ENCODE assay signal across 8 mouse cellular contexts in the genomic region with DNA sequence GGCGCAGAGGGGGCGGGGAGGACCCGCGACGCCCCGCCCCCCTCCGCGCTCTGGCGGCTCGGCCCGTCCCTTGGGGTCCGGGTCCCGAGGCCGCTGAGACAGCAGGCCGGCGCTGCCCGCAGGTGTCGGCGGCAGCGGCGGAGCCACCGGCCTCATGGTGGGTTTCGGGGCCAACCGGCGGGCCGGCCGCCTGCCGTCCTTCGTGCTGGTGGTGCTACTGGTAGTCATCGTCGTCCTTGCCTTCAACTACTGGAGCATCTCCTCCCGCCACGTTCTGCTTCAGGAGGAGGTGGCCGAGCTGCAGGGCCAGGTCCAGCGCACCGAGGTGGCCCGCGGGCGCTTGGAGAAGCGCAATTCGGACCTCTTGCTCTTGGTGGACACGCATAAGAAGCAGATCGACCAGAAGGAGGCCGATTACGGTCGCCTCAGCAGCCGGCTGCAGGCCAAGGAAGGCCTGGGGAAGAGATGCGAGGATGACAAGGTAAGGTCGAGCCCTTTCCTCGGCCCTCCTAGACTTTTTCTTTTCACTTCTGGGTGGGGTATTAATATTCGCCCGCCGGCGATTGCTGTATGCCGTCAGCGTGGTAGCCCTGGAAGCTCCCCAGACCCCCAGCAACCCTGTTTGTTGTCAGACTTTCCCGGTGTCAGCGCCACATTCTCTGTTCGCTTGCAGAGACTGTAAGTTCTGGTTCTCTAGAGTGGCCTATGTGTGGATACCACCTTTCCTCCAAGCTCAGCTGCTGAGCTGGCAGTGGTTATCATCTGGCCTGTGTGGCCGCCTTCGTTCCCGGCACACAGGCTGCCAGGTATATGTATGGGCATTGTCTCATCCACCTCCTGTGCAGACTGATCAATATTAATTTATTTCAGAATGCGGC. TPM values are rescaled to one million over a fixed set of nuclear protein-coding genes. Genes with fewer than 3 reads are reported as not detected.
DNase-seq lines count a peak whose midpoint lies in the region; ATAC-seq and TF ChIP-seq lines count a peak whose summit lies in the region.

No protein-coding gene starts in this region.

- no peak for TF ChIP-seq POLR2A in limb, embryonic 14.5 days (IDR thresholded peaks at IDR 0.05; ENCODE audit: borderline replicate concordance, extremely low read depth, insufficient read depth, insufficient read length)

- peaks cover 10% of the 10 kb centered on the region for H3K27me3 ChIP-seq in hindbrain, embryonic 12.5 days
- no peaks in the 10 kb centered on the region for H3K27me3 ChIP-seq in limb, embryonic 14.5 days (ENCODE audit: control insufficient read depth, insufficient read depth, low read length)
- no peaks in the 10 kb centered on the region for H3K27me3 ChIP-seq in neural tube, embryonic 12.5 days (replicated peaks)

- no peaks in the 10 kb centered on the region for H3K36me3 ChIP-seq in hindbrain, embryonic 12.5 days
- no peaks in the 10 kb centered on the region for H3K36me3 ChIP-seq in limb, embryonic 14.5 days (ENCODE audit: control insufficient read depth, insufficient read depth, low read length)
- H3K36me3 ChIP-seq in neural tube, embryonic 12.5 days, result no peaks in the 10 kb centered on the region

- WGBS in hindbrain, embryonic 12.5 days, result under 1% methylated on average over 62 of the region's 63 CpGs
- under 1% methylated on average over 47 of the region's 63 CpGs for WGBS in limb, embryonic 14.5 days
- WGBS in neural tube, embryonic 12.5 days, result 2% methylated on average over 57 of the region's 63 CpGs

- 0 out of 2 replicates have a peak, but pooled peaks cover 4% of the 10 kb centered on the region for H3K4me1 ChIP-seq in brown adipose tissue, adult 24 weeks (ENCODE audit: control insufficient read depth, insufficient read depth, insufficient read length, low read length)
- peaks cover 14% of the 10 kb centered on the region for H3K4me1 ChIP-seq in hindbrain, embryonic 12.5 days
- peaks cover 6% of the 10 kb centered on the region; the same call in 1 of the 2 replicates for H3K4me1 ChIP-seq in limb, embryonic 14.5 days (ENCODE audit: control insufficient read depth, insufficient read depth, low read length)
- H3K4me1 ChIP-seq in neural tube, embryonic 12.5 days, result peaks cover 13% of the 10 kb centered on the region

- ATAC-seq in erythroid progenitor cell, adult 5-6 weeks (replicated peaks; ENCODE audit: low FRiP score, poor library complexity, severe bottlenecking), result peak; percentile 39; the same call in 1 of the 2 replicates
- ATAC-seq in hindbrain, embryonic 12.5 days (ENCODE audit: low FRiP score), result peak; percentile 66
- ATAC-seq in limb, embryonic 14.5 days (ENCODE audit: low FRiP score, low read depth), result no peak; the same call in 1 of the 2 replicates
- 0 out of 2 replicates have a peak, but pooled peaks have one; percentile 8 for ATAC-seq in neural tube, embryonic 12.5 days (ENCODE audit: low FRiP score, low read depth)

- H3K4me3 ChIP-seq in brown adipose tissue, adult 24 weeks (ENCODE audit: insufficient read depth, low read depth, low read length), result peak overlapping the region; percentile 58
- H3K4me3 ChIP-seq in hindbrain, embryonic 12.5 days, result peak overlapping the region; percentile 89
- H3K4me3 ChIP-seq in limb, embryonic 14.5 days (replicated peaks; ENCODE audit: low read length), result peak overlapping the region; percentile 90
- H3K4me3 ChIP-seq in neural tube, embryonic 12.5 days, result peak overlapping the region; percentile 85

- no peak overlapping the region for H3K27ac ChIP-seq in brown adipose tissue, adult 24 weeks (replicated peaks; ENCODE audit: low read depth, low read length)
- peak overlapping the region; percentile 90 for H3K27ac ChIP-seq in hindbrain, embryonic 12.5 days
- H3K27ac ChIP-seq in limb, embryonic 14.5 days (replicated peaks; ENCODE audit: low read depth, low read length), result peak overlapping the region; percentile 71
- H3K27ac ChIP-seq in neural tube, embryonic 12.5 days, result peak overlapping the region; percentile 75

- H3K9me3 ChIP-seq in hindbrain, embryonic 12.5 days (replicated peaks), result no peaks in the 10 kb centered on the region
- H3K9me3 ChIP-seq in limb, embryonic 14.5 days (ENCODE audit: control insufficient read depth, low read length), result no peaks in the 10 kb centered on the region
- no peaks in the 10 kb centered on the region for H3K9me3 ChIP-seq in neural tube, embryonic 12.5 days

- peak overlapping the region; percentile 78 for H3K4me2 ChIP-seq in hindbrain, embryonic 12.5 days (replicated peaks)
- H3K4me2 ChIP-seq in limb, embryonic 14.5 days (replicated peaks; ENCODE audit: low read depth, low read length, severe bottlenecking), result peak overlapping the region; percentile 73
- peak overlapping the region; percentile 81 for H3K4me2 ChIP-seq in neural tube, embryonic 12.5 days (replicated peaks)

- DNase-seq in right cerebral cortex, adult 18-20 months, result peak; percentile 26
- DNase-seq in right cerebral cortex, postnatal 10 days (ENCODE audit: low spot score in 2 of 2), result no peak
- peak; percentile 7 for DNase-seq in limb, embryonic 14.5 days (ENCODE audit: low spot score)
- no peak for DNase-seq in spleen, adult 18-20 months

- H3K9ac ChIP-seq in hindbrain, embryonic 12.5 days, result peak overlapping the region; percentile 91
- H3K9ac ChIP-seq in limb, embryonic 14.5 days (ENCODE audit: low read depth, low read length, severe bottlenecking), result peak overlapping the region; percentile 84
- H3K9ac ChIP-seq in neural tube, embryonic 12.5 days, result peak overlapping the region; percentile 81

RNA-seq across cellular contexts. Expression of gene Casc4, which starts 0.5 kb away (rescaled TPM):
- 2.6 and 2.9 TPM in 2 replicates for polyA plus RNA-seq in brown adipose tissue, adult 24 weeks (2012; ENCODE audit: insufficient read depth, insufficient read length, missing spikeins)
- total RNA-seq in erythroid progenitor cell, adult 5-6 weeks (2015; ENCODE audit: low replicate concordance), result 0.42 and 1.1 TPM in 2 replicates
- total RNA-seq in erythroid progenitor cell, adult 5-6 weeks (2017; ENCODE audit: low replicate concordance), result 0.51 and 4.8 TPM in 2 replicates
- polyA plus RNA-seq in hindbrain, embryonic 12.5 days (2016; fragmentation: Nextera tagmentation; extraction: Ambion mirVana), result 32.2 and 34.8 TPM in 2 replicates
- 23.9 and 24.9 TPM in 2 replicates for polyA plus RNA-seq in limb, embryonic 14.5 days (2012; rRNA removed)
- polyA plus RNA-seq in limb, embryonic 14.5 days (2014; fragmentation: Nextera tagmentation; extraction: Ambion mirVana), result 22.7 and 23.4 TPM in 2 replicates
- polyA plus RNA-seq in neural tube, embryonic 12.5 days (2016; fragmentation: Nextera tagmentation; extraction: Ambion mirVana), result 31.6 and 36.0 TPM in 2 replicates

Comparison
In these comparisons a context has a peak if more than half of its experiments do, and no peak if none do; other contexts are left out.
1. DNase-seq: peak in right cerebral cortex, adult 18-20 months (single experiment) and limb, embryonic 14.5 days (single experiment); none in right cerebral cortex, postnatal 10 days (0 of 2) and spleen, adult 18-20 months (0 of 2).
2. Peak in every context shown above with its lines, with median percentiles within 50 percentile points of each other: H3K4me3 ChIP-seq, H3K4me2 ChIP-seq and H3K9ac ChIP-seq.